Mouse (Mus musculus): ENCODE data around the gene Zbtb12. TPM values are rescaled to one million over a fixed set of nuclear protein-coding genes. Genes with fewer than 3 reads are reported as not detected.

Zbtb12 gene
- polyA plus RNA-seq, 1 experiment from 2014 or later: 9.2 TPM

GRCm38 (mm10) chr17:34911945-34912351 lies 32.7 kb downstream of the Zbtb12 start:
- ATAC-seq: peak; percentile 48; the same call in 1 of the 2 replicates
- WGBS: 37% methylated on average over 5 of the region's 5 CpGs
- no peaks in the 10 kb centered on the region for H3K27me3 ChIP-seq (replicated peaks; ENCODE audit: control insufficient read depth, insufficient read depth, low read length)

DNA sequence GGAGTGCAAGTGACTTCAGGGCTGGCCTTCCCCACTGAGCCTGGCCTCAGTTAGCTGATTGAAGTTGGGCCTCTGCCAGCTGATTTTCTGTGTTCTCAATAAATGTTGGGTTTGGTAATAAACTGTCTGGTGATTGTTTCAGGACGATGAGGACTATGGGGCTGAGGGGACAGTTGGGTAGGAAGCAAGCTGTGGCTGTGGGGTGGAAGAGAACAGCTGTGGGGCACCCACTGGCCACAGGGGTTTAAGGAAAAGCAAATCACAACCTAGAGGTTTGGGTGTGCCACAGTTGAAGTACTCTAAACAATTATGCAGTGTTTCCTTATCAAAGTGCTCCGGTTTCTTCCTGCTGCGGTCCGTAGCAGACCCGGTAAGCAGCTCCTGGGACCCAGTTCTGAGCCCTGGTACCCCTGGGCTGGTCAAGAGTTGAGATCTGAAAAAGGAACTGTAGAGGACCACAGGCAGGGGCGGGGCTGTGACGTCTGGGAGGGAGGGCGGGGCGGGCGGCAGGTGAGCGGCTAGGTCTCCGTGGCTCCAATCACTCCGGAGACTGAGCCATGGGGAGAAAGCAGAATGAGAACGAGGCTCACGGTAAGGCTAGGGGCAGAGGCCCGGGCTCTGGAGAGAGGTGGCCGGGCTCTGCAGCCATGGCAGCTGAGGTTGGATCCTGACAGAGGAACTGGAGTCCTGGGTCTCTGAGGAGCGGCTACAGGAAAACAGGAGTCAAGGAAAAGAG lies 34.8 kb downstream of the Zbtb12 start, which contains the start of gene Slc44a4:
Gene Slc44a4, plus strand, starts transcription at position 537 of the 736 bp plus-strand sequence.
- Histone ChIP-seq H3K27ac (ENCODE audit: low read depth, low read length) (no peak within 1 kb of the TSS), H3K9ac (ENCODE audit: low read depth, low read length) (no peak within 1 kb of the TSS; the same call in 1 of the 2 replicates), H3K4me2 (ENCODE audit: low read length) (no peak within 1 kb of the TSS), H3K4me3 (ENCODE audit: low read length) (no peak within 1 kb of the TSS), H3K27me3 (replicated peaks; ENCODE audit: control insufficient read depth, insufficient read depth, low read length) (no peaks in the 10 kb centered on the region), H3K36me3 (ENCODE audit: control insufficient read depth, insufficient read depth, low read length) (peaks cover 44% of the 10 kb centered on the region), H3K9me3 (ENCODE audit: control insufficient read depth, low read length) (no peaks in the 10 kb centered on the region), H3K4me1 (ENCODE audit: control insufficient read depth, insufficient read depth, low read depth, low read length) (no peaks in the 10 kb centered on the region)
- 40% methylated on average over 18 of the region's 18 CpGs for whole genome bisulfite sequencing
- no peak for ATAC-seq

More at GRCm38 (mm10) chr17:34911945-34912351, 32.7 kb downstream of the Zbtb12 start:
- Histone ChIP-seq H3K4me1 (ENCODE audit: control insufficient read depth, insufficient read depth, low read depth, low read length) (no peaks in the 10 kb centered on the region), H3K9me3 (ENCODE audit: control insufficient read depth, low read length) (no peaks in the 10 kb centered on the region), H3K36me3 (ENCODE audit: control insufficient read depth, insufficient read depth, low read length) (peaks cover 64% of the 10 kb centered on the region), H3K4me3 (ENCODE audit: low read length) (no peak overlapping the region), H3K4me2 (ENCODE audit: low read length) (no peak overlapping the region), H3K27ac (ENCODE audit: low read depth, low read length) (no peak overlapping the region), H3K9ac (ENCODE audit: low read depth, low read length) (no peak overlapping the region)

DNA sequence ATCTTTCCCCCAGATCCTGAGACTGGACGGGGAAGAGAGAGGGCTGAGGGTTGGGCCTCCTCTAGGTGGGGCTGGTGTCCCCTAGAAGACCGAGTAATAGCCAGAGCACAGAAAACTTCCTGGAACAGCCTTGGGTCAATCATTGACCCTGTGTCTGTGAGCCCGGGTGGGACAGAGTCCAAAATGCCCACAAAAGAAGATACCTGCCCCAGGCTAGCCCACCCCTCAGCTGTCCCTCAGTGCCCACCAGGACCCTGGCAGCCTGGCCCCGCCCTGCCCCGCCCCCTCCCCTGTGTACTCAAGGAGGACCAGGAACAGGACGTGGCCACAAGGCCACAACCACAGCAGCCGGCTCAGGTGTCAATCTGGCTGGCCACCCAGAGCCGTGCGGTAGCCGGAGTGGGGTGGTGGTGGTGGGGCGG lies 36.1 kb downstream of the Zbtb12 start:
- no peak overlapping the region for H3K4me3 ChIP-seq (ENCODE audit: low read length)
- 27% methylated on average over 11 of the region's 11 CpGs for WGBS
- no peak for ATAC-seq
- no peaks in the 10 kb centered on the region for H3K9me3 ChIP-seq (ENCODE audit: control insufficient read depth, low read length)
- no peak overlapping the region for H3K9ac ChIP-seq (ENCODE audit: low read depth, low read length)
- no peak overlapping the region for H3K27ac ChIP-seq (ENCODE audit: low read depth, low read length)
- H3K36me3 ChIP-seq (ENCODE audit: control insufficient read depth, insufficient read depth, low read length): peaks cover 32% of the 10 kb centered on the region
- no peaks in the 10 kb centered on the region for H3K27me3 ChIP-seq (replicated peaks; ENCODE audit: control insufficient read depth, insufficient read depth, low read length)
- no peaks in the 10 kb centered on the region for H3K4me1 ChIP-seq (ENCODE audit: control insufficient read depth, insufficient read depth, low read depth, low read length)
- no peak overlapping the region for H3K4me2 ChIP-seq (ENCODE audit: low read length)

DNA sequence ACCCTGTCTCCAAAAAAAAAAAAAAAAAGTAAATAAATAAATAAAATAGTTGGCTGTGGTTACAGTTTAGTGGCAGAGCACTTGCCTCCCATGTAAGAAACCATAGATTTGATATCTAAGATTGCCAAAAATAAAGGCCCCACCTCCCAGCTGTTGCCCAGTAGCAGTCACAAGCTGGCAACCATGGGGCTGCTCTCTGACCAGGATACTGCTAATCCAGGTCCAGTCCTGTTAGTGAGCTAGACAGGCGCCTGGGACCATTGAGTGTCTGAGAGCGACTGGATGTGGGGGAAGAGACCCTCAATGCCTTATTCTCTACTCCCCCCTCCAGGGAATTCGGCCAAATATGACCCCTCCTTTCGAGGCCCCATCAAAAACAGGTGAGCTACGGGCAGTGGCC lies 37.0 kb downstream of the Zbtb12 start:
- Histone ChIP-seq H3K27ac (ENCODE audit: low read depth, low read length) (no peak overlapping the region), H3K9me3 (ENCODE audit: control insufficient read depth, low read length) (no peaks in the 10 kb centered on the region), H3K27me3 (replicated peaks; ENCODE audit: control insufficient read depth, insufficient read depth, low read length) (no peaks in the 10 kb centered on the region), H3K4me2 (ENCODE audit: low read length) (no peak overlapping the region), H3K4me1 (ENCODE audit: control insufficient read depth, insufficient read depth, low read depth, low read length) (no peaks in the 10 kb centered on the region), H3K9ac (ENCODE audit: low read depth, low read length) (no peak overlapping the region), H3K4me3 (ENCODE audit: low read length) (no peak overlapping the region), H3K36me3 (ENCODE audit: control insufficient read depth, insufficient read depth, low read length) (peaks cover 24% of the 10 kb centered on the region)
- ATAC-seq: no peak
- WGBS: 88% methylated on average over 5 of the region's 5 CpGs

DNA sequence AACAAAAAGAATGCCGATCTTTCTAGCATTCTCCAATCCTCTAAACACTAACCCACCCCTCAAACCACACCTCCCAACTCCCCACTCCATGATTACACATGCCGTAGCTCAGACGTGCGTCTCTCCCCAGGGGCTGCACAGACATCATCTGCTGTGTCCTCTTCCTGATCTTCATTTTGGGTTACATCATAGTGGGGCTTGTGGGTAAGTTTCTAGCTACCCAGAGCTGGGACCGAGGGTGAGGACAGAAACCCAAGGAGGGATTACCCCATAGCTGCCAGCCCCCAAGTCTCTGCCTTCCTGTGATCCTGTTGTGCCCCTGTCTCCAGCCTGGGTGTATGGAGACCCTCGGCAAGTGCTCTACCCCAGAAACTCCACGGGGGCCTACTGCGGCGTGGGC lies 37.9 kb downstream of the Zbtb12 start:
- no peak overlapping the region for H3K27ac ChIP-seq (ENCODE audit: low read depth, low read length)

GRCm38 (mm10) chr17:34922939-34923338 lies 43.7 kb downstream of the Zbtb12 start:
- no peaks in the 10 kb centered on the region for H3K4me1 ChIP-seq (ENCODE audit: control insufficient read depth, insufficient read depth, low read depth, low read length)
- no peaks in the 10 kb centered on the region for H3K36me3 ChIP-seq (ENCODE audit: control insufficient read depth, insufficient read depth, low read length)
- H3K4me3 ChIP-seq (ENCODE audit: low read length): no peak overlapping the region
- H3K27me3 ChIP-seq (replicated peaks; ENCODE audit: control insufficient read depth, insufficient read depth, low read length): no peaks in the 10 kb centered on the region
- WGBS: 48% methylated on average over 6 of the region's 6 CpGs
- H3K27ac ChIP-seq (ENCODE audit: low read depth, low read length): no peak overlapping the region
- H3K4me2 ChIP-seq (ENCODE audit: low read length): no peak overlapping the region
- ATAC-seq: no peak
- H3K9me3 ChIP-seq (ENCODE audit: control insufficient read depth, low read length): no peaks in the 10 kb centered on the region
- no peak overlapping the region for H3K9ac ChIP-seq (ENCODE audit: low read depth, low read length)

More for the DNA sequence above, 37.9 kb downstream of the Zbtb12 start:
- Histone ChIP-seq H3K4me2 (ENCODE audit: low read length) (no peak overlapping the region), H3K27me3 (replicated peaks; ENCODE audit: control insufficient read depth, insufficient read depth, low read length) (no peaks in the 10 kb centered on the region), H3K36me3 (ENCODE audit: control insufficient read depth, insufficient read depth, low read length) (peaks cover 15% of the 10 kb centered on the region), H3K9me3 (ENCODE audit: control insufficient read depth, low read length) (no peaks in the 10 kb centered on the region), H3K9ac (ENCODE audit: low read depth, low read length) (no peak overlapping the region), H3K4me1 (ENCODE audit: control insufficient read depth, insufficient read depth, low read depth, low read length) (no peaks in the 10 kb centered on the region), H3K4me3 (ENCODE audit: low read length) (no peak overlapping the region)
- no peak for ATAC-seq
- WGBS: 84% methylated on average over 9 of the region's 9 CpGs

GRCm38 (mm10) chr17:34924258-34924657 lies 45.0 kb downstream of the Zbtb12 start:
- no peak for ATAC-seq
- no peaks in the 10 kb centered on the region for H3K4me1 ChIP-seq (ENCODE audit: control insufficient read depth, insufficient read depth, low read depth, low read length)
- no peak overlapping the region for H3K9ac ChIP-seq (ENCODE audit: low read depth, low read length)
- H3K36me3 ChIP-seq (ENCODE audit: control insufficient read depth, insufficient read depth, low read length): no peaks in the 10 kb centered on the region
- no peaks in the 10 kb centered on the region for H3K9me3 ChIP-seq (ENCODE audit: control insufficient read depth, low read length)
- H3K27me3 ChIP-seq (replicated peaks; ENCODE audit: control insufficient read depth, insufficient read depth, low read length): no peaks in the 10 kb centered on the region
- no peak overlapping the region for H3K4me3 ChIP-seq (ENCODE audit: low read length)
- H3K4me2 ChIP-seq (ENCODE audit: low read length): no peak overlapping the region
- 71% methylated on average over 4 of the region's 5 CpGs for WGBS
- no peak overlapping the region for H3K27ac ChIP-seq (ENCODE audit: low read depth, low read length)

GRCm38 (mm10) chr17:34927306-34928019 lies 48.2 kb downstream of the Zbtb12 start:
- ATAC-seq: no peak
- H3K4me2 ChIP-seq (ENCODE audit: low read length): no peak overlapping the region
- no peaks in the 10 kb centered on the region for H3K27me3 ChIP-seq (replicated peaks; ENCODE audit: control insufficient read depth, insufficient read depth, low read length)
- 87% methylated on average over 18 of the region's 18 CpGs for WGBS
- no peak overlapping the region for H3K4me3 ChIP-seq (ENCODE audit: low read length)
- H3K36me3 ChIP-seq (ENCODE audit: control insufficient read depth, insufficient read depth, low read length): no peaks in the 10 kb centered on the region
- no peaks in the 10 kb centered on the region for H3K9me3 ChIP-seq (ENCODE audit: control insufficient read depth, low read length)
- no peak overlapping the region for H3K9ac ChIP-seq (ENCODE audit: low read depth, low read length)
- peaks cover 6% of the 10 kb centered on the region for H3K4me1 ChIP-seq (ENCODE audit: control insufficient read depth, insufficient read depth, low read depth, low read length)
- H3K27ac ChIP-seq (ENCODE audit: low read depth, low read length): no peak overlapping the region

- no peaks in the 10 kb centered on the region for H3K27me3 ChIP-seq (replicated peaks; ENCODE audit: control insufficient read depth, insufficient read depth, low read length)
Measured at GRCm38 (mm10) chr17:34928841-34929240, 49.6 kb downstream of the Zbtb12 start.

More at GRCm38 (mm10) chr17:34928841-34929240, 49.6 kb downstream of the Zbtb12 start:
- no peak overlapping the region for H3K4me3 ChIP-seq (ENCODE audit: low read length)
- H3K9me3 ChIP-seq (ENCODE audit: control insufficient read depth, low read length): no peaks in the 10 kb centered on the region
- H3K27ac ChIP-seq (ENCODE audit: low read depth, low read length): no peak overlapping the region
- WGBS: 81% methylated on average over 4 of the region's 4 CpGs
- H3K9ac ChIP-seq (ENCODE audit: low read depth, low read length): no peak overlapping the region
- no peaks in the 10 kb centered on the region for H3K36me3 ChIP-seq (ENCODE audit: control insufficient read depth, insufficient read depth, low read length)
- H3K4me2 ChIP-seq (ENCODE audit: low read length): no peak overlapping the region
- ATAC-seq: no peak
- H3K4me1 ChIP-seq (ENCODE audit: control insufficient read depth, insufficient read depth, low read depth, low read length): peaks cover 7% of the 10 kb centered on the region

All from hindbrain, embryonic 16.5 days (tissue).